10 mouse cellular contexts compared by ENCODE assay signal in genomic region chr11:3369449-3369848, GRCm38 (mm10). TPM values are rescaled to one million over a fixed set of nuclear protein-coding genes. Genes with fewer than 3 reads are reported as not detected.
DNase-seq lines count a peak whose midpoint lies in the region; ATAC-seq and TF ChIP-seq lines count a peak whose summit lies in the region.
"Had no signal": no experiment of that assay in that cellular context is flagged by ENCODE, and none has a peak within 500 bp of the region (broad histone marks: within the 10 kb centered on the region; RNA-seq: fewer than 3 reads in every experiment).

No protein-coding gene starts in this region.

- no peak for TF ChIP-seq POLR2A in heart, adult 2 months (IDR thresholded peaks at IDR 0.05; ENCODE audit: insufficient read depth, low read depth, low read length)
- no peak for TF ChIP-seq POLR2A in myocyte (IDR thresholded peaks at IDR 0.05; ENCODE audit: insufficient read length, low read depth)

- H3K36me3 ChIP-seq in heart, embryonic 14.5 days (ENCODE audit: control insufficient read depth, insufficient read depth, low read length) = peaks cover 4% of the 10 kb centered on the region; the same call in 1 of the 2 replicates
- H3K36me3 ChIP-seq in heart, adult 2 months (ENCODE audit: control insufficient read depth, insufficient read depth, low read length) = no peaks in the 10 kb centered on the region
- H3K36me3 ChIP-seq in embryonic facial prominence, embryonic 10.5 days (replicated peaks) = no peaks in the 10 kb centered on the region; the same call in 1 of the 2 replicates
- no peaks in the 10 kb centered on the region for H3K36me3 ChIP-seq in hindbrain, embryonic 15.5 days
- H3K36me3 ChIP-seq in myocyte (ENCODE audit: control insufficient read depth, insufficient read depth) = no peaks in the 10 kb centered on the region

- intact Hi-C loops in heart, adult 2 months (cut with DNase I) = no loop called here

- peak overlapping the region; percentile 9 to 47; a peak in 2 of 4 replicates for H3K4me3 ChIP-seq in heart, embryonic 14.5 days (ENCODE audit: control insufficient read depth in 1 of 2, insufficient read depth in 1 of 2, low read depth in 1 of 2, low read length in 2 of 2)
- H3K4me3 ChIP-seq in heart, adult 2 months = no peak overlapping the region
- H3K4me3 ChIP-seq in embryonic facial prominence, embryonic 10.5 days = no peak overlapping the region; the same call in 1 of the 2 replicates
- H3K4me3 ChIP-seq in hindbrain, embryonic 15.5 days = peak overlapping the region; percentile 58
- no peak overlapping the region for H3K4me3 ChIP-seq in myocyte

- no peaks in the 10 kb centered on the region for H3K9me3 ChIP-seq in heart, embryonic 14.5 days (ENCODE audit: control insufficient read depth, low read length)
- no peaks in the 10 kb centered on the region for H3K9me3 ChIP-seq in embryonic facial prominence, embryonic 10.5 days
- no peaks in the 10 kb centered on the region for H3K9me3 ChIP-seq in hindbrain, embryonic 15.5 days

- no peak for DNase-seq in heart, adult 2 months
- DNase-seq in embryonic facial prominence, embryonic 10.5 days (ENCODE audit: low spot score) = no peak
- DNase-seq in kidney, adult 9 months = no peak
- no peak for DNase-seq in thymus, postnatal 10 days (ENCODE audit: low spot score in 2 of 2)
- DNase-seq in spleen, adult 18-20 months = no peak
- DNase-seq: adrenal gland, adult 2 months; cerebellum, postnatal 25 days had no signal

- no peak for TF ChIP-seq CTCF in heart, adult 2 months (IDR thresholded peaks at IDR 0.05)

- H3K27ac ChIP-seq in heart, embryonic 14.5 days (replicated peaks in 1 of 2; ENCODE audit: control insufficient read depth in 1 of 2, insufficient read depth in 1 of 2, low read depth in 2 of 2, low read length in 2 of 2) = peak overlapping the region; percentile 27 to 61; a peak in 3 of 4 replicates
- H3K27ac ChIP-seq in heart, adult 2 months = no peak overlapping the region
- H3K27ac ChIP-seq in embryonic facial prominence, embryonic 10.5 days (replicated peaks) = peak overlapping the region; percentile 48; the same call in 1 of the 2 replicates
- no peak overlapping the region for H3K27ac ChIP-seq in hindbrain, embryonic 15.5 days (replicated peaks)

- H3K4me2 ChIP-seq in heart, embryonic 14.5 days (ENCODE audit: low read length) = peak overlapping the region; percentile 70
- peak overlapping the region; percentile 73 for H3K4me2 ChIP-seq in hindbrain, embryonic 15.5 days
- peak overlapping the region; percentile 82 for H3K4me2 ChIP-seq in myocyte (ENCODE audit: low read depth)

- TF ChIP-seq EP300 in heart, adult 2 months (IDR thresholded peaks at IDR 0.05; ENCODE audit: insufficient read depth, low read depth, low read length) = no peak

- 68% methylated on average over 5 of the region's 5 CpGs for WGBS in heart, embryonic 14.5 days
- WGBS in heart, adult 2 months = 86% methylated on average over 5 of the region's 5 CpGs
- 83% methylated on average over 5 of the region's 5 CpGs for WGBS in embryonic facial prominence, embryonic 10.5 days
- 77% methylated on average over 5 of the region's 5 CpGs for WGBS in hindbrain, embryonic 15.5 days

- peaks cover 31 to 49% of the 10 kb centered on the region in 2 experiments for H3K4me1 ChIP-seq in heart, embryonic 14.5 days (ENCODE audit: control insufficient read depth in 2 of 2, insufficient read depth in 2 of 2, low read length in 2 of 2)
- no peaks in the 10 kb centered on the region; the same call in 1 of the 2 replicates for H3K4me1 ChIP-seq in heart, adult 2 months (ENCODE audit: control insufficient read depth, insufficient read depth, low read length)
- peaks cover 56% of the 10 kb centered on the region for H3K4me1 ChIP-seq in embryonic facial prominence, embryonic 10.5 days
- H3K4me1 ChIP-seq in hindbrain, embryonic 15.5 days (replicated peaks) = peaks cover 67% of the 10 kb centered on the region

- peaks cover 3% of the 10 kb centered on the region for H3K79me2 ChIP-seq in heart, adult 2 months (replicated peaks; ENCODE audit: control insufficient read depth, insufficient read depth, low read length)
- H3K79me2 ChIP-seq in myocyte (ENCODE audit: control insufficient read depth, insufficient read depth) = peaks cover 18% of the 10 kb centered on the region

- peak overlapping the region; percentile 73 for H3K9ac ChIP-seq in heart, embryonic 14.5 days (ENCODE audit: low read length)
- no peak overlapping the region for H3K9ac ChIP-seq in heart, adult 2 months (ENCODE audit: low read depth, low read length)
- H3K9ac ChIP-seq in hindbrain, embryonic 15.5 days = peak overlapping the region; percentile 78; the same call in 1 of the 2 replicates

- no peaks in the 10 kb centered on the region for H3K27me3 ChIP-seq in heart, embryonic 14.5 days (ENCODE audit: control insufficient read depth, insufficient read depth, low read length)
- no peaks in the 10 kb centered on the region for H3K27me3 ChIP-seq in heart, adult 2 months (ENCODE audit: control insufficient read depth, insufficient read depth, low read length)
- H3K27me3 ChIP-seq in embryonic facial prominence, embryonic 10.5 days (replicated peaks; ENCODE audit: low read depth, poor library complexity, severe bottlenecking) = no peaks in the 10 kb centered on the region
- no peaks in the 10 kb centered on the region for H3K27me3 ChIP-seq in hindbrain, embryonic 15.5 days
- H3K27me3 ChIP-seq in myocyte (ENCODE audit: control insufficient read depth, insufficient read depth, insufficient read length) = no peaks in the 10 kb centered on the region

- no peak overlapping the region for H3ac ChIP-seq in myocyte (ENCODE audit: control insufficient read depth, insufficient read length)

- no peak for ATAC-seq in heart, embryonic 14.5 days (ENCODE audit: insufficient number of reproducible peaks, insufficient read depth, low FRiP score, low read depth)
- no peak for ATAC-seq in hindbrain, embryonic 15.5 days (ENCODE audit: low FRiP score, low read depth)

TF ChIP-seq in myocyte, 11 proteins besides CTCF, POLR2A, EP300 and RAD21:
- no peak for TF ChIP-seq MYOD1 (IDR thresholded peaks at IDR 0.05; ENCODE audit: control insufficient read depth in 1 of 3, insufficient read length in 2 of 3, low read depth in 2 of 3)
- no peak for TF ChIP-seq SRF (IDR thresholded peaks at IDR 0.05; ENCODE audit: control insufficient read depth, insufficient read length, low read depth)
- no peak for TF ChIP-seq E2F4 (IDR thresholded peaks at IDR 0.05; ENCODE audit: insufficient read depth)
- no peak for TF ChIP-seq POLR2AphosphoS2 (IDR thresholded peaks at IDR 0.05; ENCODE audit: insufficient read length, low read depth)
- TF ChIP-seq REST (IDR thresholded peaks at IDR 0.05; ENCODE audit: insufficient read depth, insufficient read length) = no peak
- TF ChIP-seq TCF3 (IDR thresholded peaks at IDR 0.05; ENCODE audit: insufficient read length, low read depth) = no peak
- no peak for TF ChIP-seq CEBPB (IDR thresholded peaks at IDR 0.05; ENCODE audit: insufficient read depth, poor library complexity, severe bottlenecking)
- TF ChIP-seq TCF12 (IDR thresholded peaks at IDR 0.05; ENCODE audit: insufficient read depth, poor library complexity, severe bottlenecking) = no peak

RNA-seq across cellular contexts. Expression of gene Pik3ip1, which starts 39.2 kb away (rescaled TPM):
- polyA plus RNA-seq in heart, embryonic 14.5 days (2014; fragmentation: Nextera tagmentation; extraction: Ambion mirVana) = 32.2 TPM in 2 replicates
- total RNA-seq in heart, adult 2 months (2021) = 10 to 100 TPM; 29.4 to 36.4 TPM
- 29.5 and 36.2 TPM in 2 replicates for polyA plus RNA-seq in heart, adult 2 months (2012; rRNA removed)
- polyA plus RNA-seq in embryonic facial prominence, embryonic 10.5 days (2016; fragmentation: Nextera tagmentation; extraction: Ambion mirVana) = 7.3 and 11.2 TPM in 2 replicates
- 26.1 and 26.3 TPM in 2 replicates for polyA plus RNA-seq in hindbrain, embryonic 15.5 days (2015; fragmentation: Nextera tagmentation; extraction: Ambion mirVana)
- 5.8 TPM for polyA plus RNA-seq in myocyte (2012; fragmentation: generic; extraction: Trizol)

RNA-seq across cellular contexts. Expression of gene Limk2, which starts 39.5 kb away (rescaled TPM):
- 58.1 and 60.3 TPM in 2 replicates for polyA plus RNA-seq in heart, embryonic 14.5 days (2014; fragmentation: Nextera tagmentation; extraction: Ambion mirVana)
- 10 to 100 TPM; 16.4 to 17.1 TPM for total RNA-seq in heart, adult 2 months (2021)
- polyA plus RNA-seq in heart, adult 2 months (2012; rRNA removed) = 39.5 and 41.8 TPM in 2 replicates
- polyA plus RNA-seq in embryonic facial prominence, embryonic 10.5 days (2016; fragmentation: Nextera tagmentation; extraction: Ambion mirVana) = 57.9 and 60.5 TPM in 2 replicates
- polyA plus RNA-seq in hindbrain, embryonic 15.5 days (2015; fragmentation: Nextera tagmentation; extraction: Ambion mirVana) = 148 and 158 TPM in 2 replicates
- polyA plus RNA-seq in myocyte (2012; fragmentation: generic; extraction: Trizol) = 37.8 TPM

Comparison
In these comparisons a context has a peak if more than half of its experiments do, and no peak if none do; other contexts are left out.
1. H3K27ac ChIP-seq: peak in heart, embryonic 14.5 days (2 of 2) and embryonic facial prominence, embryonic 10.5 days (single experiment); none in heart, adult 2 months (single experiment) and hindbrain, embryonic 15.5 days (single experiment).
2. H3K4me3 ChIP-seq: peak in heart, embryonic 14.5 days (2 of 2) and hindbrain, embryonic 15.5 days (single experiment); none in heart, adult 2 months (single experiment), embryonic facial prominence, embryonic 10.5 days (single experiment) and myocyte (single experiment).
3. Peak in every context shown above with its lines, with median percentiles within 50 percentile points of each other: H3K4me2 ChIP-seq.